Mouse (Mus musculus): ENCODE data around the gene Rsf1.
A peak's percentile ranks its signal among the peaks of the same experiment; 100 is the strongest.

Rsf1 gene

GRCm38 (mm10) chr7:97631290-97631689 is 51.6 kb downstream of the Rsf1 start:
- DNase-seq (ENCODE audit: low spot score) = no peak

GRCm38 (mm10) chr7:97632897-97633296 is 53.2 kb downstream of the Rsf1 start:
- DNase-seq (ENCODE audit: low spot score) = no peak

- no peak for DNase-seq (ENCODE audit: low spot score)
Measured at GRCm38 (mm10) chr7:97645060-97645459, 65.4 kb downstream of the Rsf1 start.

- DNase-seq (ENCODE audit: low spot score) = no peak
Measured at GRCm38 (mm10) chr7:97647656-97648055, 68.0 kb downstream of the Rsf1 start.

- DNase-seq (ENCODE audit: low spot score) = no peak
Measured at GRCm38 (mm10) chr7:97650729-97651128, 71.0 kb downstream of the Rsf1 start.

GRCm38 (mm10) chr7:97656144-97656543 is 76.5 kb downstream of the Rsf1 start:
- DNase-seq (ENCODE audit: low spot score) = no peak

GRCm38 (mm10) chr7:97661634-97662033 is 81.9 kb downstream of the Rsf1 start:
- DNase-seq (ENCODE audit: low spot score) = no peak

- DNase-seq (ENCODE audit: low spot score) = no peak
Measured at GRCm38 (mm10) chr7:97679239-97679638, 99.5 kb downstream of the Rsf1 start.

GRCm38 (mm10) chr7:97687831-97688230 is 108.1 kb downstream of the Rsf1 start:
- no peak for DNase-seq (ENCODE audit: low spot score)

GRCm38 (mm10) chr7:97695441-97695840 is 115.8 kb downstream of the Rsf1 start:
- no peak for DNase-seq (ENCODE audit: low spot score)

GRCm38 (mm10) chr7:97696133-97696505 is 116.4 kb downstream of the Rsf1 start:
- DNase-seq (ENCODE audit: low spot score) = no peak

GRCm38 (mm10) chr7:97696506-97697254 is 117.0 kb downstream of the Rsf1 start, which contains the start of gene Clns1a:
Clns1a (plus strand) TSS chr7:97696634.
- peak; percentile 87 for DNase-seq (ENCODE audit: low spot score)

- DNase-seq (ENCODE audit: low spot score) = no peak
Measured at GRCm38 (mm10) chr7:97700173-97700572, 120.5 kb downstream of the Rsf1 start.

- DNase-seq (ENCODE audit: low spot score) = no peak
Measured at GRCm38 (mm10) chr7:97701106-97701505, 121.4 kb downstream of the Rsf1 start.

GRCm38 (mm10) chr7:97707123-97707522 is 127.4 kb downstream of the Rsf1 start:
- no peak for DNase-seq (ENCODE audit: low spot score)

GRCm38 (mm10) chr7:97707809-97708208 is 128.1 kb downstream of the Rsf1 start:
- DNase-seq (ENCODE audit: low spot score) = no peak

GRCm38 (mm10) chr7:97709204-97709603 is 129.5 kb downstream of the Rsf1 start:
- DNase-seq (ENCODE audit: low spot score) = no peak

GRCm38 (mm10) chr7:97714651-97715050 is 135.0 kb downstream of the Rsf1 start:
- DNase-seq (ENCODE audit: low spot score) = no peak

GRCm38 (mm10) chr7:97717326-97717725 is 137.6 kb downstream of the Rsf1 start:
- no peak for DNase-seq (ENCODE audit: low spot score)

- no peak for DNase-seq (ENCODE audit: low spot score)
Measured at GRCm38 (mm10) chr7:97719078-97719477, 139.4 kb downstream of the Rsf1 start.

GRCm38 (mm10) chr7:97720109-97720508 is 140.4 kb downstream of the Rsf1 start:
- no peak for DNase-seq (ENCODE audit: low spot score)

- DNase-seq (ENCODE audit: low spot score) = no peak
Measured at GRCm38 (mm10) chr7:97722278-97722918, 142.7 kb downstream of the Rsf1 start.

- no peak for DNase-seq (ENCODE audit: low spot score)
Measured at GRCm38 (mm10) chr7:97723646-97724538, 144.2 kb downstream of the Rsf1 start.
